Mouse (Mus musculus): ENCODE measurements at regions not wholly inside any gene's neighbourhood (a gene's known extent, or its start where the extent isn't known, plus 50 kb on each side); places are given as distances from the start of the nearest gene placed in this dataset.

DNA sequence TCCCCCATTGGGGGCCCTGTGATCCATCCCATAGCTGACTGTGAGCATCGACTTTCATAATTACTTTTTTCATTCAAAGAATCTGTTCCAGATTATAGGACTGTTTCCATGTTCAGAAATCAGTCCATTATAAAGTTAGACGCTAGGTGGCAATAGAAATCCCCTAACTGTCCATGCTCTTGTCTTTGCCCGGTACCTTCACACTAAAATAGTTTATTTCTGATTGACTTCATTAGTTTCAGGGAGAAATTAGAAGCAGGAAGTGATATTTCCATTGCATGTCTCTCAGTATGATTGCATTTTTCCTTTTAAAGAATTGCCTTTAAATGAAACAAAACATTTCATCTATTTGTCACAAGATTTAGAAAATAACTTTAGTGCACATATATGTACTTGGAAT, 131.7 kb downstream of the Fbxo8 start:
- Histone ChIP-seq H3K9ac (replicated peaks) (no peak overlapping the region), H3K27ac (no peak overlapping the region), H3K4me1 (replicated peaks; ENCODE audit: control insufficient read depth in 2 of 2, insufficient read depth in 2 of 2, low read length in 1 of 2) (no peaks in the 10 kb centered on the region), H3K36me3 (replicated peaks; ENCODE audit: control insufficient read depth, insufficient read depth, low read depth) (no peaks in the 10 kb centered on the region), H3K9me3 (ENCODE audit: control insufficient read depth, low read length) (no peaks in the 10 kb centered on the region), H3K4me3 (ENCODE audit: insufficient read depth in 1 of 2, low read depth in 2 of 2, low read length in 2 of 2) (no peak overlapping the region), H3K27me3 (ENCODE audit: control insufficient read depth, insufficient read depth, low read length) (no peaks in the 10 kb centered on the region), H3K4me2 (ENCODE audit: low read depth) (no peak overlapping the region)
- WGBS (ENCODE audit: insufficient replicate concordance): 19% methylated on average over 3 of the region's 3 CpGs
- TF ChIP-seq CTCF (IDR thresholded peaks at IDR 0.05; ENCODE audit: low read depth): no peak
- TF ChIP-seq EP300 (IDR thresholded peaks at IDR 0.05; ENCODE audit: low read depth): no peak
- DNase-seq (ENCODE audit: low read depth in 3 of 3, low spot score in 3 of 3) (no peak), ATAC-seq (ENCODE audit: insufficient read depth) (no peak)

DNA sequence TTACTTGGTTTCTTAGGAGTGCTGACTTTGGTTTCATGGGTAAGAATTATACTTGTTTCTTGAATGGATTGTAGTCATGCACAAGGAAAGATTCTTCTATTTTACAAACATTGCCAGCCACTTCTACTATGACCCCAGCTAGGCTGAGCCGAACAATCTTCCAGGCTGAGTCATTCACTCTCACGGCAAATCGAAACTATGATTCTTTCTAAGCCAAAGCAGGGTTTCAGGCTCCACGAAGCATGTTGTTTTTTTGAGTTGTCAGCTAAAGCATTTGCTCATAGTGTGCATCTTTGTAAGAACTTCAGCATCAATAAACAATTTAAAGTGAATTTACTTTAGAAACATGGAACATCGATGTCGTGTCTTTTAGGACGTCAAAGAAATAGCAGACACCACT, 133.5 kb downstream of the Fbxo8 start:
- no peaks in the 10 kb centered on the region for H3K9me3 ChIP-seq (ENCODE audit: control insufficient read depth, low read length)
- H3K27me3 ChIP-seq (ENCODE audit: control insufficient read depth, insufficient read depth, low read length): no peaks in the 10 kb centered on the region
- no peak overlapping the region for H3K4me2 ChIP-seq (ENCODE audit: low read depth)
- H3K36me3 ChIP-seq (replicated peaks; ENCODE audit: control insufficient read depth, insufficient read depth, low read depth): no peaks in the 10 kb centered on the region
- TF ChIP-seq EP300 (IDR thresholded peaks at IDR 0.05; ENCODE audit: low read depth) (no peak), CTCF (IDR thresholded peaks at IDR 0.05; ENCODE audit: low read depth) (no peak)
- no peaks in the 10 kb centered on the region for H3K4me1 ChIP-seq (replicated peaks; ENCODE audit: control insufficient read depth in 2 of 2, insufficient read depth in 2 of 2, low read length in 1 of 2)
- no peak for DNase-seq (ENCODE audit: low read depth in 3 of 3, low spot score in 3 of 3)
- H3K27ac ChIP-seq: no peak overlapping the region
- no peak for ATAC-seq (ENCODE audit: insufficient read depth)
- no peak overlapping the region for H3K4me3 ChIP-seq (ENCODE audit: insufficient read depth in 1 of 2, low read depth in 2 of 2, low read length in 2 of 2)
- WGBS (ENCODE audit: insufficient replicate concordance): 68% methylated on average over 7 of the region's 7 CpGs
- H3K9ac ChIP-seq (replicated peaks): no peak overlapping the region

DNA sequence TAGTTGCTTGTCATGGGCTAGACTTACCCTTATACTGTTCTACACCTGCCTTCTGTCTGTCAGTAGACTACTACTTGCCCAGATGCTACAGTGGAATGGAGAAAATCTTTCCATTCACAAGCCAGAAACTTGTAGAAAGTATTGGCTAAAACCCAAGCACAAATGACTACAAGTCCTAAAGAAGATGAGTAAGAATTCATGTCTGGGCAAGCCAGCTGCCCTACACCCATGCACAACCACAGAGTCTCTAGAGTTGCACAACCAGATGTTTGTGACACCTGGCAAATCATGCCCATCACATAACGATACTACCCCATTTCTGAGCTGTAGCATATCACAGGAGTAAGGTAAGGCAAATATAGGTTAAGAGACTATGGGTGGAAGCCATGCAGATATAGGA, 144.5 kb downstream of the Fbxo8 start:
- H3K4me1 ChIP-seq (replicated peaks; ENCODE audit: control insufficient read depth in 2 of 2, insufficient read depth in 2 of 2, low read length in 1 of 2): no peaks in the 10 kb centered on the region
- 46% methylated on average over 1 of the region's 1 CpGs for whole genome bisulfite sequencing (ENCODE audit: insufficient replicate concordance)

DNA sequence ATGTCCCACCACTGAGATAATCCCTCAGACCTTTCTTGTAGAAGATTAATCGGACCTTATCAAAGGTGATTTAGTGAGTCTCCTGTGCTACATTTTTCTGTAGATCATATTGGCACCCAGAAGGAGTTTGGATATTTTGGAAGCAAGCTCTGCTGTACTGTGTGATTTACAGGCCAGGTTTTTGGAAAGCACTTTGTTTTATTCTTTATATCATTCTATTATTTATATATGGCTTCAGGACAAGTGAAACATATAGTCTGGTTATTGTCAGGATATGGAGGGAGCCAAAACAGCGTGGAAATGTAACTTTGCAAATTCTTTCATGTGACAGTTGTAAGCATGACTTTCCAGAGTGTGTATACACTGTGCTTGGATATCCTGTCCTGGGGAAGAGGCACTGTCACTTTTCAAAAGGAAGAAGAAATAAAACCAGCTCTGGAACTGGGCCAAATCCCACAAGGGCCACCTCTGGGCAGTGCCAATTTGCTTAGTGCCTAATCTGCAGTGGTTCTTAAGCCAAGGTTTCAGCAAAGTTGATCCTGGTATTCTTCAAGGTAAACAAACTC, 149.8 kb downstream of the Fbxo8 start:
- TF ChIP-seq CTCF (IDR thresholded peaks at IDR 0.05; ENCODE audit: low read depth) (no peak), EP300 (IDR thresholded peaks at IDR 0.05; ENCODE audit: low read depth) (no peak)
- ATAC-seq (ENCODE audit: insufficient read depth): no peak
- Histone ChIP-seq H3K4me2 (ENCODE audit: low read depth) (no peak overlapping the region), H3K36me3 (replicated peaks; ENCODE audit: control insufficient read depth, insufficient read depth, low read depth) (no peaks in the 10 kb centered on the region), H3K27me3 (ENCODE audit: control insufficient read depth, insufficient read depth, low read length) (no peaks in the 10 kb centered on the region), H3K9me3 (ENCODE audit: control insufficient read depth, low read length) (no peaks in the 10 kb centered on the region), H3K27ac (no peak overlapping the region), H3K9ac (replicated peaks) (no peak overlapping the region), H3K4me3 (ENCODE audit: insufficient read depth in 1 of 2, low read depth in 2 of 2, low read length in 2 of 2) (no peak overlapping the region), H3K4me1 (replicated peaks; ENCODE audit: control insufficient read depth in 2 of 2, insufficient read depth in 2 of 2, low read length in 1 of 2) (no peaks in the 10 kb centered on the region)
- WGBS (ENCODE audit: insufficient replicate concordance): 57% methylated on average over 2 of the region's 2 CpGs
- no peak for DNase-seq (ENCODE audit: low read depth in 3 of 3, low spot score in 3 of 3)

More for the DNA sequence above, 144.5 kb downstream of the Fbxo8 start:
- Histone ChIP-seq H3K9ac (replicated peaks) (no peak overlapping the region), H3K27me3 (ENCODE audit: control insufficient read depth, insufficient read depth, low read length) (no peaks in the 10 kb centered on the region), H3K9me3 (ENCODE audit: control insufficient read depth, low read length) (no peaks in the 10 kb centered on the region), H3K4me2 (ENCODE audit: low read depth) (no peak overlapping the region), H3K27ac (no peak overlapping the region), H3K36me3 (replicated peaks; ENCODE audit: control insufficient read depth, insufficient read depth, low read depth) (no peaks in the 10 kb centered on the region), H3K4me3 (ENCODE audit: insufficient read depth in 1 of 2, low read depth in 2 of 2, low read length in 2 of 2) (no peak overlapping the region)
- ATAC-seq (ENCODE audit: insufficient read depth) (no peak), DNase-seq (ENCODE audit: low read depth in 3 of 3, low spot score in 3 of 3) (no peak)
- TF ChIP-seq EP300 (IDR thresholded peaks at IDR 0.05; ENCODE audit: low read depth) (no peak), CTCF (IDR thresholded peaks at IDR 0.05; ENCODE audit: low read depth) (no peak)

DNA sequence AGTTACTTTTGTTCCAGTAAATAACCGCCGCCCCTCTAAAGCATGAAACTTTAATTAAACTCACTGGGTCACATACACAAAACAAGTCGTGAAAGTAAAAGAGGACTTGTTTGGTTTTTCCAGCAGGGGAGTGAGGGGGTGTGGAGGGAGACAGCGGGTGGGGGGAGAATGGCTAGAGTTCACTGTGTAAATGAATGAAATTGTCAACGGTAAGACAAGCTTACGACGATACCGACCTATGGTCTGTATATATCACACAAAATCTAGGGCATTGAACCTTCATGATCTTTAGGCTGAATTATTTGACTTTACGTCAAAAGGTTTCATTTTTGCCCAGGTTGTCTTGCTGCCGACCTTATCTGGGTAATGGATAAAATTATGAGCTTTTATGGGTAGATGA, 155.5 kb downstream of the Fbxo8 start:
- ATAC-seq (ENCODE audit: insufficient read depth): no peak
- H3K27ac ChIP-seq: no peak overlapping the region
- 55% methylated on average over 10 of the region's 10 CpGs for WGBS (ENCODE audit: insufficient replicate concordance)

More for the DNA sequence above, 155.5 kb downstream of the Fbxo8 start:
- DNase-seq (ENCODE audit: low read depth in 3 of 3, low spot score in 3 of 3): no peak
- Histone ChIP-seq H3K4me3 (ENCODE audit: insufficient read depth in 1 of 2, low read depth in 2 of 2, low read length in 2 of 2) (no peak overlapping the region), H3K27me3 (ENCODE audit: control insufficient read depth, insufficient read depth, low read length) (no peaks in the 10 kb centered on the region), H3K36me3 (replicated peaks; ENCODE audit: control insufficient read depth, insufficient read depth, low read depth) (no peaks in the 10 kb centered on the region), H3K4me2 (ENCODE audit: low read depth) (no peak overlapping the region), H3K9ac (replicated peaks) (no peak overlapping the region), H3K9me3 (ENCODE audit: control insufficient read depth, low read length) (no peaks in the 10 kb centered on the region), H3K4me1 (replicated peaks; ENCODE audit: control insufficient read depth in 2 of 2, insufficient read depth in 2 of 2, low read length in 1 of 2) (no peaks in the 10 kb centered on the region)
- TF ChIP-seq CTCF (IDR thresholded peaks at IDR 0.05; ENCODE audit: low read depth) (no peak), EP300 (IDR thresholded peaks at IDR 0.05; ENCODE audit: low read depth) (no peak)
